Mouse (Mus musculus) layer of hippocampus, adult 9-11 months (tissue): Measurements from ENCODE around the gene Ing5.
"Not testable (repeated sequence)": the region's sequence is repeated elsewhere in the genome, so short reads cannot be mapped to it uniquely, and the experiment has no call there.

Experiments used
- DNase-seq: peaks from one replicate; pipeline ENCODE4 v3.0.0; 2022

Ing5 gene

DNA sequence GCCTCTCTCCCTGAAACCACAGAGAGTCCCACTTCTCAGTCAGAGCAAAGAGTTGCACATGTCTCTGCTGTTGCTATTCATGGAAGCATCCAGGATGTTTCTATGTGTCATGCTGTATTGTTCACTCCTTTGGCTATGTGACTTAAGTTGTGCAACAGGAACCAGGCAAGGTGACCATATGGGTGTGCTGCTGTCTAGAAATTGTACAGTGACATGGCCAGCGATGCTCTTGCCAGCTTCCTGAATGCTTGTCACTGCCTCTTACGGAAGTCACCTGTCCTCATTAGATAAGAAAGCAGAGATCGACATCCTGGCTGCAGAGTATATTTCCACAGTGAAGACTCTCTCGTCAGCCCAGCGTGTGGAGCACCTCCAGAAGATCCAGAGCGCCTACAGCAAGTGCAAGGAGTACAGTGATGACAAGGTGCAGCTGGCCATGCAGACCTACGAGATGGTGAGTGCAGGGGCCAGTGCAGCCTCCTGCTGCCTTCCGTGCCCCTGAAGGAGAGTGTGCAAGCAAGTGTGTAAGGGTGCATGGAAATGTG lies 7.8 kb downstream of the Ing5 start:
- DNase-seq: no peak

DNA sequence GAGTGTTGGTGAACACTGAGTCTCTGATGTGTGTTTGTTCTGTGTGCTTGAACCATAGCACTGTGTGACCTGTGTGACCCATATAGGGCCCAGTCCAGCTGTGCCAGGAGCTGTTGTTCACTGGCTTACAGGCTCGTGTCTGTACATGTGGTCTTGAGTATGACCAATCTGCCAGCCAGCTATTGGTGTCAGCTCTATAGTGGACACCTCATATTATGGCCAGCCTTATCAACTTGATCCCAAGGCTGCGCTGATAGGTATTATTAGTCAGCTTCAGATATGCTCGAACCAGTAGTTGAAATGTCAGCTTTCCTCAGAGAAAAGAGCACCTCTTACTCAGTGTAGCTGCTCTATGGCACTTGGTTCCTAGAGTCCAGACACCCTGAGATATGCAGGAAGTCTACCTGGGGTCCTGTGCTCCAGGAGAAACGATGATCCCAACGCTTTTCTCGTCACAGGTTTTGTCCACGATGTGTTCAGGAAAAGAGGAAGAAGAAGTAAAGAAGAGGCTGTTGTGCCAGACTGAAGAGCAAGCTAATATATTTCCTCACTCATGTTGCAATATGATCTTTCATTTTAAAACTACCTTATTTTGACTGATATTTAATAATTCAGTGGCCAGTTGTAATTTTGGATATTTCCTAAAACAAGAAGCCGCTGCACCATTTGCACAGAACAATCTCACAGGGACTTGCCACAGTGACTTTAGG lies 14.2 kb downstream of the Ing5 start:
- DNase-seq: no peak

GRCm38 (mm10) chr1:93818722-93819121 lies 15.0 kb downstream of the Ing5 start:
- DNase-seq: no peak

GRCm38 (mm10) chr1:93823796-93824495 lies 20.2 kb downstream of the Ing5 start:
- DNase-seq: peak; percentile 1

GRCm38 (mm10) chr1:93824609-93825008 lies 20.8 kb downstream of the Ing5 start, which contains the start of gene D2hgdh:
TSS of gene D2hgdh (plus strand) at chr1:93824909.
- no peak for DNase-seq

DNA sequence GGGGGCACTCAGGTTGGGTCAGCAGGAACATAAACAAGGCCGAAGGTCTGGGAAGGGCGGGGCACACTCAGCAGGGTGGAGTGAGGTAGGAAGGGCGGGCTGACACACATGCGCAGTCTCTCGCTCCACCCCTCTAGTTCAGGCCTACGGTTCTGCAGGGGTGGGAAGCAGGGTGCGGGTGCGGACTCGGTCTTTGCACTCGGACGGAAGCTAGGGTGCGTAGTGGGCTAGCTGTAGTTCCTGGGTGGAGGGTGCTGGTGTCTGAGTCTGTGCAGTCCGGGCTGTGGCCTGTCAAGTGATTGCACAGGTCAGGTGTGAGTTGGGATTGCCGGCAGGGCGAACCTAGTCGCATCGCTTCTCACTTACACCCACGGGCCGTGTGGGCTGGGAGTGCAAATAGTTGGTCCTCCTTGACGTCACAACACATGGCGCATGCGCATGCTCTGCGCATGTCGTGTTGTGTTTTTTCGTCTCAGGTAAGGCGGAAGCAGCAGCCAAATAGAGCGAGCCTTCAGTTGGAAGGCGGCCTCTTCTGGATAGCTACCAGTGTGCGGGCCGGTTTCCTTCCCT lies 21.4 kb downstream of the Ing5 start:
- peak; percentile 97 for DNase-seq

DNA sequence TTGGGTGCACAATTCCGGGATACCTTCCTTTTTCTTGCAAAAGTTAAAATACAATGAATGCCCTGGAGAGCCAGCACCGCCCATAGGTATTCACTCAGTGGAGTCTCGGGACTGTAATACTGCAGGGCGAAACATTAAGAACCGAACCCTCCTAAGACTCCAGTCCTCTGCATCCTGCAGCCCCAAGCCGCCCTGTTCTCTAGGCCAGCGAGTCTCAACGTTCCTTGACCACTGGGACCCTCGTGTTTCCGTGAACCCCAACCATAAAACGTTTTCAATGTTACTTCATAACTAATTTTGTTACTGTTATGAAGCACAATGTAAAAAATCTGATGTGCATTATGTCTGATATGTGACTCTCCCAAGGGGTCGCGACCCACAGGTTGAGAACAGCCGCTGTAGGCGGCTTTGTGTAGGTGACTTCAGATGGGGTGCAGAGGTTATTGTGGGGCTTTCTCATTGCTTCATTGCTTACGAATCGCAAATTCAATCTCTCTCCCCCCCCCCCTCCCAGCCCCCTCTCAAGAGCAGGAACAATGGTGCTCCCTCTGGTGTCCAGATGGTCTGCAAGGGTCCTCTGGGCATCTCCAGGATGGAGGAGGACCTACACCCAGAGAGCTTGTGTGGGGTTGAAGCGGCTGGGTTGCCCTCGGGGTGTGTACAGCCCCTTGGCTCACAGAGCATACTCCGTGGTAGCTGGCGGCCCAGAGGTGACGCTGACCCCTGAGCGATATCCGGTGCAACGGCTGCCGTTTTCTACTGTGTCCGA lies 22.2 kb downstream of the Ing5 start:
- peak; percentile 13 for DNase-seq

GRCm38 (mm10) chr1:93826540-93826835 lies 22.7 kb downstream of the Ing5 start:
- peak; percentile 23 for DNase-seq

- not testable (repeated sequence) for DNase-seq
These were observed 29.1 kb downstream of the Ing5 start for GRCm38 (mm10) chr1:93832754-93833360.

- no peak for DNase-seq
These were observed 30.9 kb downstream of the Ing5 start for GRCm38 (mm10) chr1:93834671-93835150.

- no peak for DNase-seq
These were observed 31.4 kb downstream of the Ing5 start for GRCm38 (mm10) chr1:93835211-93835610.

DNA sequence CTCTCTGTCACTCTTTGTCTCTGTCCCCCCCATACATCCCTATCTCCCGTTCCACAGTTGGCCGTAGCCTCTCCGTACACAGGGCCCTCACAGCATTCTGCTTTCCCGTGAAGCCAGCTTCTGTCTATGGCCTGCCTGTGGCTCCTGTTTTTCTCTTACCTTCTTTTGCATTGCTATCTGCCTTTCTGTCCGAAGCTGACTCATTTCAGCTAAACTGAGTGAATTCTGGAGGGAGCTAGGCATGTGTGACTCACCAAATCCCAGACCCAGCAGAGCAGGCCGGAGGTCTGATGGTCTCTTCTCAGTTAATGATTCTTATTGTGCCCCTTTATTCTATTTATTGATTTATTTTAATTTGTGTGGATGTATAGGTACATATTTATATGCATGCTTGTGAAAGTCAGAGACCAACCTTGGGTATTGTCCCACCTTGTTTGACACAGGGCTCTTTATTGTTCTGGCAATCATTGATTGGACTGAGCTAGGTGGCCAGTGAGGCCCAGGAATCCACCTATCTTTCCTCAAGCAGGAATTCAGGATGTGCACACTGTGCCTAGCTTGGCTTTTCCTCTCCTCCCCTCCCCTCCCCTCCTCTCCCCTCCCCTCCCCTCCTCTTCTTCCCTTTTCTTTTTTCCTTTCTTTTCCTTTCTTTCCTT lies 32.2 kb downstream of the Ing5 start:
- no peak for DNase-seq

DNA sequence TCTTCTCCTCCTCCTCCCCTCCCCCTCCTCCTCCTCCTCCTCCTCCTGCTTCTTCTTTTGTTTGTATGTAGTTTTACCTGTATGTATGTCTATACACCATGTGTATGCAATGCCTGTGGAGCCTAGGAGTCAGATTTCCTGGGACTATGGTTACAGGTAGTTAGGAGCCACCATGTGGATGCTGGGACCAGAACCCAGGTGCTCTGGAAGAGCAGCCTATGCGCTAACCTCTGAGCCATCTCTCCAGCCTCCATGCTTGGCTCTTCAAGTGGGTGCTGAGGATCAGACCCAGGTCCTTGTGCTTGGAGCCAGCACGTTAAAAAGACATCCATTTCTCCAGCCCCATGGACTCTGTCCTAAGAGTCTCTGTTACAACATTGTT lies 32.8 kb downstream of the Ing5 start:
- no peak for DNase-seq

DNA sequence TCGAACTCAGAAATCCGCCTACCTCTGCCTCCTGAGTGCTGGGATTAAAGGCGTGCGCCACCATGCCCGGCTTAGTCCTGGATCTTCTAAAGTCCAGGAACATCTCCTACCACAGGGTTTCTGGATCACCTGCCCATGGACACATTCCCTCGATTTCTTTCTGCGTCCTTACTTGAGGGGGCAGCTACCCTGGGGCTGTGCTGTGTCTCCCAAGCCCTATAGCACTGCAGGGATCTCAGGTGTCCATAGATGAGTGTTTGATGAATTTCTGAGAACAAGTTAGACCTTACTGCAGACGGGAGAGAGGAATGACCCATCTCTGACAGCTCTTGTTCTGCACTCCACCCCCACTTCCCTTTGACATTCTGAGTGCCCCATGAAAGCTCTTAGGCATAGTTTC lies 33.6 kb downstream of the Ing5 start:
- DNase-seq: no peak

- DNase-seq: not testable (repeated sequence)
These were observed 34.8 kb downstream of the Ing5 start for GRCm38 (mm10) chr1:93838569-93838968.

- not testable (repeated sequence) for DNase-seq
These were observed 42.1 kb downstream of the Ing5 start for GRCm38 (mm10) chr1:93845766-93846366.

GRCm38 (mm10) chr1:93855790-93856189 lies 52.0 kb downstream of the Ing5 start:
- not testable (repeated sequence) for DNase-seq

DNA sequence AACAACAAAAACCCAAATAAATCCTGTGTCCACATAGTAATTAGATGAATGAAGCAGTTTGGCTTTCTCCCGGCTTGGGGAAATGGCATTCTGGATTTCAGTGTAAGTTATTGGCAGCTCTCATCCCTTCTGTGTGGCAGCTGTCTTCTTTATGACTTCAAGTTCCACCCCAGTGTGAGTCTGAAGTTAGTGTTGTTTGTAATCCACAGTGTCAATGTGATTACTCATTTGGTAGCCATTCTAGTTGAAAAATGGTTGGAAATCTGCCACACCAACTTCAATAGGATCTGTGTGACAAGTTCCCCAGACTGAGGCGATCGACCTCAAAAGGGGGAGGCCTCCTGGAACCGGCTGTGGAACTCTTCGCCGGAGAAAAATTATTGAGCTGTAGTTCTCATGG lies 53.6 kb downstream of the Ing5 start:
- DNase-seq: no peak

DNA sequence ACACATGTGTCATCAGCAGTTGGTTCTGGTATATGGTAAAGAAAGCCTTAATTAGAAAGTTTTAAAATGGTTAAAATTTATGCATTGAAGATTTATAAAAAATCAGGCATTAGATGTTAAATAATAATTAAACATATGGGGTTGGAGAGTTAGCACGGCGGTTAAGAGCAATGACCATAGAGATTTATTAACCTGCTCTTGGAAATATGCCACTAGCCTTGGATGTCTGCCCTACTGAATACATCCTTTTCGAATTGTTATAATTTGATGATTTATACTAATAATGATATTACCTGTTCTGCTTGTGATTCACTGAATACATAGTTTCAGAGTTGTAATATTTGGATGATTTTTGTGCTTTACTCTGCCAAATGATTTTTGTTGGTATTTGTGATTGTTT lies 54.2 kb downstream of the Ing5 start:
- DNase-seq: no peak

- no peak for DNase-seq
These were observed 55.9 kb downstream of the Ing5 start for GRCm38 (mm10) chr1:93859619-93860018.

GRCm38 (mm10) chr1:93861048-93861447 lies 57.3 kb downstream of the Ing5 start, which contains the start of gene Gal3st2:
TSS of gene Gal3st2 (plus strand) at chr1:93861306.
- DNase-seq: not testable (repeated sequence)
